Mouse (Mus musculus) cerebellum, adult 8-10 months (tissue): ENCODE measurements around the gene Hand2.

ENCODE experiments used
- DNase-seq: peaks from one replicate; pipeline ENCODE4 v3.0.0; 2022

Gene Hand2

GRCm38 (mm10) chr8:57320851-57321743 lies at the start of gene Hand2:
Gene Hand2 (plus strand): TSS chr8:57320983.
- no peak for DNase-seq

DNA sequence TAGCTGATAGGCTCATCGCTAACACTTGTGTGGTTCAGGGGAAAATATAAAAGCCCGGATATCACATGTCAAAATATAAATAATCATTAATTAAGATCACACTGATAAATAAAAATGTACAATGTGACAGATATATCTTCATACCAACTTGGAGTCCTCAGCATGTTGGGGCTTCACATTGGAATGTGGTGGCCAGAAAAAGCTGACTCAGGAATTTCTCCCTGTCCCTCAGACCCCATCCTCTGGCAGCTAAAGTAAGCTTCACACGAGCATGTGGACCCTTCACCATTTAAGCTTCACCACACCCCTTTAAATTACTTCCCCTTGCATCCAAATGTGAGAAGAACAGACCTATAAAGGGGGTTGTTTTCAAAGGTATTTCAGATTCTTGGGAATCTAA lies 47.7 kb upstream of the Hand2 start:
- DNase-seq, result no peak

- DNase-seq, result no peak
These were observed 27.3 kb upstream of the Hand2 start for GRCm38 (mm10) chr8:57293441-57293840.

- DNase-seq, result no peak
These were observed 17.3 kb upstream of the Hand2 start for GRCm38 (mm10) chr8:57303513-57303912.

- DNase-seq, result no peak
These were observed 15.8 kb upstream of the Hand2 start for GRCm38 (mm10) chr8:57304944-57305343.

- DNase-seq, result no peak
These were observed 14.3 kb upstream of the Hand2 start for GRCm38 (mm10) chr8:57306441-57306840.

DNA sequence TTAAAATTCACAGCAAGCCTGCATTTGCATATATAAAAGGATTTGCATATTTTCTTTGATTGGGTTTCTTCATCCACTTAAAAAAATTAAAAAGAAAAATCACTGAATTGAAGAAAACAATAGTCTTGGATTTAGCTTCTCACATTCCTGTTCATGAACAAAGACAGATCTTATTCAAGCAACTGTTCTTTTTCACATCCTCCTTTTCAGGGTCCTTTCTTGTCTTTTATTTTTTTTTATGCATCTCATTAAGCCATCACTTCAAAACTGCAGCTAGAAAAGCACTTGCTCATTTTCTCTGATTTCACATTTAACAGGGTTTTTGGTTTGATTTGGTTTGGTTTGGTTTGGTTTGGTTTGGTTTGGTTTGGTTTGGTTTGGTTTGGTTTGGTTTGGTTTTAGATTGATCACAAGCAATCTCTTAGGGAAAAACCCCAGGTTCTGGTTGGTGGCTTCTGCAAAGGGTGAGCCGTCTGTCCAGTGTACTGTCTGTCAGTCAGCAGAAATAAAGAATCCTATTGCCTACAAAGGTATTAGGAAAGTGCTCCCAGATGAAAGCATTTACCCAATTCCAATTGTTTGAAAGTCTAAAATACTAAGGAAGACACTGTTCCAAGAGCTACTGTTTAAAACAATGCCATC lies 10.8 kb upstream of the Hand2 start:
- no peak for DNase-seq

- no peak for DNase-seq
These were observed 8.5 kb upstream of the Hand2 start for GRCm38 (mm10) chr8:57312031-57312981.

DNA sequence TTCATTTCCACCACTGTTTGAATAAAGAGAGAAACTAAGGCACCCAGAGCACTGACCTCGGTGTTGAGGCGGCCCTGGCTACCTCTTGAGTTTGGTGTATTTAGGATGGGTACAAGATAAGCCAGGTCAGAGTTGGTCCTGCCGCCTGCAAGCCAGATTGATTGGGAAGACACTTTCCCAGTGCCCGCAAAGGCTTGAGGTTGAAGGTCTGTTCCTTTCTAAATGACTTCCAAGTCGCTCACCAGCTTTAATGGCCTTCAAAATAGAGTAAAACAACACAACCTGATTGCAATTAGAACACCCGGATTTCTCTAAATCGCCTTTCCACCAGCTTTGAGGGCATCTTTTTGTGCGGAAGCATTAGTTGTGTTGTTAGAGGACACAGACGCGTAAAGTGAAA lies 7.2 kb upstream of the Hand2 start:
- DNase-seq, result no peak

GRCm38 (mm10) chr8:57314216-57314615 lies 6.6 kb upstream of the Hand2 start:
- DNase-seq, result no peak

DNA sequence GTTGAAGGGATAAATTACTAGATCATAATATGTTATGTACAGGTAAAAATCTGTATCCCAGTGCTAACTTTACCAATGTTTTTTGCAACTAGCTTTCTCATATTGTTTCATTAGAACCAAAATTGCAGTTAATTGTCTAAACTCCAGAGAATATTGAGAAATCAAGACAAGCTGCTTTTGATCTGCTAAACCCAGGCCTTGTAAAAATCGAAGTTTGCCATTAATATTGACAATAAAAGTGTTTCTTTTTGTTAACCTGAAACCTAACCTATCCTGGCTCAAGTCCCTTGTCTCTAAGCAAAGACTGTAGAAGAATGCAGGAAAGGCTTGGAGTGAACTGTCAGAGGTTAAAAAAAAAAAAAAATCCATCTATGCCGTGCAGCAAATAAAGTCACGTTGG lies 5.3 kb upstream of the Hand2 start:
- DNase-seq, result no peak

GRCm38 (mm10) chr8:57317107-57317506 lies 3.7 kb upstream of the Hand2 start:
- no peak for DNase-seq

GRCm38 (mm10) chr8:57317890-57318480 lies 2.8 kb upstream of the Hand2 start:
- DNase-seq, result no peak

GRCm38 (mm10) chr8:57319092-57319980 lies 1.4 kb upstream of the Hand2 start:
- no peak for DNase-seq

GRCm38 (mm10) chr8:57319981-57320585 lies 700 bp upstream of the Hand2 start:
- DNase-seq, result no peak

DNA sequence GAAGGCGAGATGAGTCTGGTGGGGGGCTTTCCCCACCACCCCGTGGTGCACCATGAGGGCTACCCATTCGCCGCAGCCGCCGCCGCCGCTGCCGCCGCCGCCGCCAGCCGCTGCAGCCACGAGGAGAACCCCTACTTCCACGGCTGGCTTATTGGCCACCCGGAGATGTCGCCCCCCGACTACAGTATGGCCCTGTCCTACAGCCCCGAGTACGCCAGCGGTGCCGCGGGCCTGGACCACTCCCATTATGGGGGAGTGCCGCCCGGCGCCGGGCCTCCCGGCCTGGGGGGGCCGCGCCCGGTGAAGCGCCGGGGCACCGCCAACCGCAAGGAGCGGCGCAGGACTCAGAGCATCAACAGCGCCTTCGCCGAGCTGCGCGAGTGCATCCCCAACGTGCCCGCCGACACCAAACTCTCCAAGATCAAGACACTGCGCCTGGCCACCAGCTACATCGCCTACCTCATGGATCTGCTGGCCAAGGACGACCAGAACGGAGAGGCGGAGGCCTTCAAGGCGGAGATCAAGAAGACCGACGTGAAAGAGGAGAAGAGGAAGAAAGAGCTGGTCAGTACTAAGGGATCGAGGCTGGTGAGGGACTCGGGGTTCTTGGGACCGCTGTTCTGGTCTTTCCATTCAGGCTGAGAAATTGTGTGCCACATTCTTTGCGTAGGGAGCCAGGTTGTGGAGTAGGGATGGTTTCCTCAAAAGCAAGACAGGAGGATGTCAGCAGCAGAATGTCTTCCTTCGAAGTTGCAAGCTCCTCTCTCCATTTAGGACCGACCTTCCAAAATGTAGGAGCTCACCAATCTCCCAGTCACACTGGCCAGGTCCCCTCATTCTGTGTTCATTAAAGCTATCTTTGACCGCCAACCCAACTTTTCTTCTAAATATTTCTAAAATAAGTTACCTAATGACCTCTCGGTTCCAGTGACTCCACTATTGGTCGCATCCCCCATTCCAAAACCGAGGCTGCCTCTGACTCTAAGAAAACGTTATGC lies 1.4 kb downstream of the Hand2 start:
- DNase-seq, result no peak

- DNase-seq, result no peak
These were observed 2.5 kb downstream of the Hand2 start for GRCm38 (mm10) chr8:57322961-57323941.

- no peak for DNase-seq
These were observed 3.3 kb downstream of the Hand2 start for GRCm38 (mm10) chr8:57324091-57324490.

DNA sequence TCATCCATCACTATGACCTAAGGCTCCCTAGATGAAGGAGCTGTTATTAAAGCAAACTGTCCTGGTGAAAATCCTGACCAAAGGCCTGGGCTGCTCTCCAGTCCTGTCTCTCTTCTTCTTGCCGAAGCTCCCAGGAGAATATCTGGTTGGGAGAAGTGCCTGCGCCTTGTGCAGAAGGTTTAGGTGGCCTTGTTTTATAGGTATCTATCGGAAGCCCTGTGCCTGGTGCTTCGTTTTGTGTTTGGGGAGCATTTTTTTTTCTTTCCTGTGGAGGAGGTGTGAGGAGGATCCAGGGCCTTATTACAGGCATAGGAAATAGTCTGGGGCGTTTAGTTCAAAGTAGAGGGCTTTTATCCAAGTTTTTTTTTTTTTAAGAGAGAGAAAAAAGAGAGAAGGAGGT lies 3.9 kb downstream of the Hand2 start:
- no peak for DNase-seq
